Mouse (Mus musculus): ENCODE results near the gene Osgep.

- TF ChIP-seq POLR2A (IDR thresholded peaks at IDR 0.05; ENCODE audit: control insufficient read depth, low read depth, low read length) (no peak), CTCF (IDR thresholded peaks at IDR 0.05; ENCODE audit: control insufficient read depth, insufficient read depth, insufficient replicate concordance, low read depth, low read length) (no peak)
Measured at GRCm38 (mm10) chr14:50876236-50876950, 48.3 kb downstream of the Osgep start.

All from testis, adult 2 months (tissue).